Mouse (Mus musculus) neural tube, embryonic 12.5 days (tissue): ENCODE results near the gene Mrc2. TPM values are rescaled to one million over a fixed set of nuclear protein-coding genes. Genes with fewer than 3 reads are reported as not detected.
A peak's percentile ranks its signal among the peaks of the same experiment; 100 is the strongest.

ENCODE experiments used
- ATAC-seq: fragments of 200-750 bp; cut with Nextera tagmentation; 2 replicates; pipeline ENCODE4 v1.8.0; 2017; ENCODE audit warnings: low read depth, mild to moderate bottlenecking, moderate TSS enrichment, moderate library complexity; ENCODE audit not compliant: low FRiP score
- H3K27ac ChIP-seq: fragments of 300-500 bp; sonication (generic); 2 replicates; pipeline ENCODE4 v1.5.1; 2016
- H3K27me3 ChIP-seq: fragments of 300-500 bp; sonication (generic); replicated peaks from 2 replicates; pipeline ENCODE4 v1.6.1; 2016; ENCODE audit warnings: mild to moderate bottlenecking
- H3K36me3 ChIP-seq: fragments of 300-500 bp; sonication (generic); 2 replicates; pipeline ENCODE4 v1.6.1; 2016; ENCODE audit warnings: mild to moderate bottlenecking
- H3K4me1 ChIP-seq: fragments of 300-500 bp; sonication (generic); 2 replicates; pipeline ENCODE4 v1.6.1; 2016
- H3K4me2 ChIP-seq: fragments of 300-500 bp; sonication (generic); replicated peaks from 2 replicates; pipeline ENCODE4 v1.6.1; 2016; ENCODE audit warnings: mild to moderate bottlenecking
- H3K4me3 ChIP-seq: fragments of 300-500 bp; sonication (generic); 2 replicates; pipeline ENCODE4 v1.5.1; 2016
- H3K9ac ChIP-seq: fragments of 300-500 bp; sonication (generic); 2 replicates; pipeline ENCODE4 v1.6.1; 2016; ENCODE audit warnings: mild to moderate bottlenecking
- H3K9me3 ChIP-seq: fragments of 300-500 bp; sonication (generic); 2 replicates; pipeline ENCODE4 v1.6.1; 2016; ENCODE audit warnings: mild to moderate bottlenecking
- WGBS: fragments of 180-500 bp; shearing (Covaris S2); methylation state at CpG from one replicate; pipeline ENCODE4 v1.1.7; 2016; 5-methylcytosine and 5-hydroxymethylcytosine counted together
- polyA plus RNA-seq: library from polyadenylated mRNA; unstranded; fragments of >200 nt; fragmentation: Nextera tagmentation; extraction: Ambion mirVana; gene quantifications from 2 replicates; pipeline ENCODE4 v1.2.1, GENCODE M21; 2016

Gene Mrc2
- polyA plus RNA-seq, 1 experiment from 2014 or later, result 11.3 TPM

GRCm38 (mm10) chr11:105281763-105282459 lies 10.5 kb upstream of the Mrc2 start:
- Histone ChIP-seq H3K36me3 (peaks cover 64% of the 10 kb centered on the region), H3K4me1 (no peaks in the 10 kb centered on the region), H3K27ac (no peak overlapping the region), H3K27me3 (no peaks in the 10 kb centered on the region), H3K9ac (no peak overlapping the region), H3K4me3 (no peak overlapping the region), H3K9me3 (no peaks in the 10 kb centered on the region), H3K4me2 (no peak overlapping the region)
- no peak for ATAC-seq
- 79% methylated on average over 12 of the region's 12 CpGs for WGBS

- Histone ChIP-seq H3K4me1 (no peaks in the 10 kb centered on the region), H3K9ac (no peak overlapping the region), H3K27ac (no peak overlapping the region), H3K27me3 (no peaks in the 10 kb centered on the region), H3K9me3 (no peaks in the 10 kb centered on the region), H3K4me3 (no peak overlapping the region), H3K4me2 (no peak overlapping the region), H3K36me3 (peaks cover 62% of the 10 kb centered on the region)
- 74% methylated on average over 2 of the region's 2 CpGs for WGBS
- no peak for ATAC-seq
These were observed 10.0 kb upstream of the Mrc2 start for GRCm38 (mm10) chr11:105282460-105282859.

GRCm38 (mm10) chr11:105283016-105283415 lies 9.4 kb upstream of the Mrc2 start:
- WGBS, result 92% methylated on average over 9 of the region's 9 CpGs
- H3K9ac ChIP-seq, result no peak overlapping the region

GRCm38 (mm10) chr11:105285720-105286119 lies 6.7 kb upstream of the Mrc2 start:
- Histone ChIP-seq H3K27me3 (no peaks in the 10 kb centered on the region), H3K9me3 (no peaks in the 10 kb centered on the region), H3K4me1 (no peaks in the 10 kb centered on the region; the same call in 1 of the 2 replicates), H3K9ac (no peak overlapping the region), H3K4me2 (no peak overlapping the region), H3K36me3 (peaks cover 50% of the 10 kb centered on the region), H3K4me3 (no peak overlapping the region), H3K27ac (no peak overlapping the region)
- ATAC-seq, result no peak
- 50% methylated on average over 3 of the region's 3 CpGs for WGBS

More at GRCm38 (mm10) chr11:105283016-105283415, 9.4 kb upstream of the Mrc2 start:
- Histone ChIP-seq H3K9me3 (no peaks in the 10 kb centered on the region), H3K4me1 (no peaks in the 10 kb centered on the region), H3K4me3 (no peak overlapping the region), H3K27me3 (no peaks in the 10 kb centered on the region), H3K27ac (no peak overlapping the region), H3K36me3 (peaks cover 62% of the 10 kb centered on the region), H3K4me2 (no peak overlapping the region)
- no peak for ATAC-seq

GRCm38 (mm10) chr11:105289403-105289802 lies 3.0 kb upstream of the Mrc2 start:
- Histone ChIP-seq H3K9ac (no peak overlapping the region), H3K4me1 (peaks cover 30% of the 10 kb centered on the region), H3K36me3 (peaks cover 24% of the 10 kb centered on the region), H3K4me3 (no peak overlapping the region), H3K27ac (no peak overlapping the region), H3K27me3 (no peaks in the 10 kb centered on the region; the same call in 1 of the 2 replicates), H3K4me2 (no peak overlapping the region), H3K9me3 (no peaks in the 10 kb centered on the region)
- no peak for ATAC-seq
- 77% methylated on average over 3 of the region's 3 CpGs for WGBS

- WGBS, result 4% methylated on average over 10 of the region's 10 CpGs
- H3K27me3 ChIP-seq, result no peaks in the 10 kb centered on the region; the same call in 1 of the 2 replicates
- H3K27ac ChIP-seq, result no peak overlapping the region
- H3K4me2 ChIP-seq, result peak overlapping the region; percentile 98
- no peak for ATAC-seq
- H3K36me3 ChIP-seq, result peaks cover 11% of the 10 kb centered on the region
- H3K9ac ChIP-seq, result peak overlapping the region; percentile 67
- H3K4me1 ChIP-seq, result peaks cover 33% of the 10 kb centered on the region
- peak overlapping the region; percentile 52 for H3K4me3 ChIP-seq
- H3K9me3 ChIP-seq, result no peaks in the 10 kb centered on the region
These were observed 741 bp upstream of the Mrc2 start for GRCm38 (mm10) chr11:105291681-105292123.

- WGBS, result under 1% methylated on average over 26 of the region's 26 CpGs
- ATAC-seq, result peak; percentile 57
- Histone ChIP-seq H3K4me3 (peak overlapping the region; percentile 52), H3K36me3 (peaks cover 15% of the 10 kb centered on the region), H3K27me3 (no peaks in the 10 kb centered on the region; the same call in 1 of the 2 replicates), H3K9me3 (no peaks in the 10 kb centered on the region), H3K27ac (peak overlapping the region; percentile 12; the same call in 1 of the 2 replicates), H3K4me1 (peaks cover 33% of the 10 kb centered on the region), H3K9ac (peak overlapping the region; percentile 67), H3K4me2 (peak overlapping the region; percentile 98)
These were observed 698 bp downstream of the Mrc2 start for GRCm38 (mm10) chr11:105293101-105293581.

GRCm38 (mm10) chr11:105293901-105294494 lies 1.6 kb downstream of the Mrc2 start:
- no peaks in the 10 kb centered on the region for H3K9me3 ChIP-seq
- no peaks in the 10 kb centered on the region; the same call in 1 of the 2 replicates for H3K27me3 ChIP-seq
- peak overlapping the region; percentile 52 for H3K4me3 ChIP-seq
- no peak for ATAC-seq
- H3K4me1 ChIP-seq, result peaks cover 33% of the 10 kb centered on the region
- H3K4me2 ChIP-seq, result peak overlapping the region; percentile 98
- no peak overlapping the region for H3K27ac ChIP-seq
- H3K9ac ChIP-seq, result peak overlapping the region; percentile 38; the same call in 1 of the 2 replicates
- WGBS, result 2% methylated on average over 9 of the region's 9 CpGs
- H3K36me3 ChIP-seq, result peaks cover 10% of the 10 kb centered on the region

- H3K27me3 ChIP-seq, result no peaks in the 10 kb centered on the region; the same call in 1 of the 2 replicates
- no peak for ATAC-seq
- no peaks in the 10 kb centered on the region for H3K9me3 ChIP-seq
- no peak overlapping the region for H3K27ac ChIP-seq
- no peak overlapping the region for H3K9ac ChIP-seq
- 92% methylated on average over 10 of the region's 10 CpGs for WGBS
- no peak overlapping the region for H3K4me3 ChIP-seq
- peaks cover 10% of the 10 kb centered on the region for H3K36me3 ChIP-seq
- no peak overlapping the region for H3K4me2 ChIP-seq
- H3K4me1 ChIP-seq, result peaks cover 33% of the 10 kb centered on the region
These were observed 3.6 kb downstream of the Mrc2 start for GRCm38 (mm10) chr11:105296084-105296483.

- H3K4me3 ChIP-seq, result no peak overlapping the region
- H3K4me1 ChIP-seq, result peaks cover 38% of the 10 kb centered on the region
- peaks cover 7% of the 10 kb centered on the region for H3K36me3 ChIP-seq
- no peak overlapping the region for H3K9ac ChIP-seq
- H3K27me3 ChIP-seq, result no peaks in the 10 kb centered on the region
- 95% methylated on average over 7 of the region's 7 CpGs for WGBS
- no peak overlapping the region for H3K4me2 ChIP-seq
- ATAC-seq, result no peak
- no peaks in the 10 kb centered on the region for H3K9me3 ChIP-seq
- no peak overlapping the region for H3K27ac ChIP-seq
These were observed 17.8 kb downstream of the Mrc2 start for GRCm38 (mm10) chr11:105310197-105310596.

GRCm38 (mm10) chr11:105311291-105311975 lies 19.0 kb downstream of the Mrc2 start:
- Histone ChIP-seq H3K36me3 (no peaks in the 10 kb centered on the region), H3K4me1 (peaks cover 38% of the 10 kb centered on the region), H3K9ac (no peak overlapping the region), H3K4me3 (no peak overlapping the region), H3K27me3 (no peaks in the 10 kb centered on the region), H3K4me2 (no peak overlapping the region), H3K9me3 (no peaks in the 10 kb centered on the region), H3K27ac (no peak overlapping the region)
- WGBS, result 69% methylated on average over 24 of the region's 24 CpGs
- no peak for ATAC-seq

GRCm38 (mm10) chr11:105312311-105312942 lies 20.0 kb downstream of the Mrc2 start:
- no peak for ATAC-seq
- no peak overlapping the region for H3K4me2 ChIP-seq
- H3K36me3 ChIP-seq, result no peaks in the 10 kb centered on the region
- H3K9me3 ChIP-seq, result no peaks in the 10 kb centered on the region
- no peaks in the 10 kb centered on the region for H3K27me3 ChIP-seq
- H3K4me1 ChIP-seq, result peaks cover 38% of the 10 kb centered on the region
- H3K4me3 ChIP-seq, result no peak overlapping the region
- WGBS, result 68% methylated on average over 12 of the region's 12 CpGs
- H3K27ac ChIP-seq, result no peak overlapping the region
- no peak overlapping the region for H3K9ac ChIP-seq
